In the genomic region with DNA sequence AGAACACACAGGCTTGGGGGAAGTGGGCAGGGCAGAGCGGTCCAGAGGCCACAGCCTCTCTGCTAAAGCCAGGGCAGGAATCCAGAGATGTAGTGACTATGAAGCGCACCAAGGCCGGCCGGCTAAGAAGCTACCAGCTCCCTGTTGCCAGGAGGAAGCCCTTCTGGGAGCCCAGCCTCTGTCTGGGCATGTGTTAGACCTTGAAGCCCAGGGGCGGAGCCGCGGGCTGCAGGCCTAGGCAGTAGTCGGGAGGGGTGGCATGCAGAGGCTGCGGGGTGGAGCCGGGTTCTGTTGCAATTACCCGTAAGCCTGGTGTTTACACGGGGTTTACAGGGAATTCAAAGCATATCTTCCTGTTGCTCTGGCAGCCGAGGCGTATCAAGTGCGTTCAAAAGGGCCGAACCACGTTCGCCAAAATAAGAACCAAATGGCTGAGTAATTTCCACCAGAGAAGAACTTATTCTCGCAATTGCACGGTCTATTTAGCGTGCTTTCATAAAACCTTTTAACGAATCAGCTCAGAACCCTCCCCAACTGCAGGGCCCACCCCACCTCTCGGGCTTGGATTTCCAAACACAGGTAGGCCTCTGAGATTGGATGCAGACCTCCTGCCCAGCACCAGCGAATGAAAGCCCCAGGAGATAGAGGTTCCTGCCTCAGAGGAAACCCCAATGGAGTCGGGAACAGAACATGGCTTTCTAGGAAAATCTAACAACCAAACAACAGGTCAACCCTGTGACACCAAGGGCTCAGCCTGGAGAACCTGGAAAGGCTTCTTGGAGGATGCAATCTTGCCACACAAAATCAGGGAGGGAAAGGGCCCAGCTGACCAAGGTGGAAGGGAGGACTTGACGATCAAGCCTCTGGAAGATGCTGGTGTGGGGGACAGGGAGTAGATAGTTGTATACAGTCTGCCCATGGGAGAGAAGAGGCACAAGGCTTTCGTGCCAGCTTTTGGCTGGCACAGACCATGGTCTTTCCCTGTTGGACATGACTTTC, we compare ENCODE assay signal across 8 mouse cellular contexts.
A peak's percentile ranks its signal among the peaks of the same experiment; 100 is the strongest.
DNase-seq lines count a peak whose midpoint lies in the region; ATAC-seq and TF ChIP-seq lines count a peak whose summit lies in the region.

No protein-coding gene starts in this region.

- no peaks in the 10 kb centered on the region for H3K9me3 ChIP-seq in hindbrain, embryonic 15.5 days

- no peak overlapping the region for H3ac ChIP-seq in myocyte (ENCODE audit: control insufficient read depth, insufficient read length)

- WGBS in hindbrain, embryonic 15.5 days, result 50% methylated on average over 27 of the region's 27 CpGs
- 22% methylated on average over 27 of the region's 27 CpGs for WGBS in liver, adult 2 months

- no peaks in the 10 kb centered on the region for H3K79me2 ChIP-seq in liver, adult 2 months (ENCODE audit: control insufficient read depth, insufficient read depth, low read length)
- no peaks in the 10 kb centered on the region for H3K79me2 ChIP-seq in myocyte (ENCODE audit: control insufficient read depth, insufficient read depth)

- ATAC-seq in hindbrain, embryonic 15.5 days (ENCODE audit: low FRiP score, low read depth), result 0 out of 2 replicates have a peak, but pooled peaks have one; percentile 56
- no peak for ATAC-seq in monocyte, adult 5-6 weeks (replicated peaks; ENCODE audit: insufficient number of reproducible peaks, low FRiP score, low TSS enrichment, poor library complexity, severe bottlenecking)

- H3K36me3 ChIP-seq in hindbrain, embryonic 15.5 days, result no peaks in the 10 kb centered on the region
- H3K36me3 ChIP-seq in liver, adult 2 months (ENCODE audit: control insufficient read depth, insufficient read depth, low read length), result no peaks in the 10 kb centered on the region
- no peaks in the 10 kb centered on the region for H3K36me3 ChIP-seq in myocyte (ENCODE audit: control insufficient read depth, insufficient read depth)

- no peak for TF ChIP-seq CTCF in liver, adult 2 months (IDR thresholded peaks at IDR 0.05; ENCODE audit: low read depth, low read length)

- H3K9ac ChIP-seq in hindbrain, embryonic 15.5 days, result no peak overlapping the region
- H3K9ac ChIP-seq in liver, adult 2 months (ENCODE audit: low read depth, low read length), result no peak overlapping the region

- DNase-seq in MN1 (ENCODE audit: low spot score), result peak; percentile 94
- peak; percentile 92 for DNase-seq in adrenal gland, adult 8-10 months
- DNase-seq in liver, adult 2 months (ENCODE audit: extremely low read depth, low read depth, low spot score), result peak; percentile 81
- DNase-seq in thymus, postnatal 4 days, result no peak
- no peak for DNase-seq in left cerebral cortex, adult 8-10 months (ENCODE audit: low spot score in 2 of 2)

- H3K4me1 ChIP-seq in hindbrain, embryonic 15.5 days (replicated peaks), result peaks cover 23% of the 10 kb centered on the region
- peaks cover 6% of the 10 kb centered on the region; the same call in 1 of the 2 replicates for H3K4me1 ChIP-seq in liver, adult 2 months (ENCODE audit: control insufficient read depth, insufficient read depth, low read length)

- H3K27me3 ChIP-seq in hindbrain, embryonic 15.5 days, result no peaks in the 10 kb centered on the region
- H3K27me3 ChIP-seq in liver, adult 2 months (ENCODE audit: control insufficient read depth, insufficient read depth, low read length), result no peaks in the 10 kb centered on the region
- H3K27me3 ChIP-seq in myocyte (ENCODE audit: control insufficient read depth, insufficient read depth, insufficient read length), result peaks cover 8% of the 10 kb centered on the region

- no peak overlapping the region for H3K4me3 ChIP-seq in hindbrain, embryonic 15.5 days
- no peak overlapping the region for H3K4me3 ChIP-seq in liver, adult 2 months (ENCODE audit: insufficient read depth, low read depth, low read length)
- H3K4me3 ChIP-seq in myocyte, result no peak overlapping the region

- TF ChIP-seq POLR2A in liver, adult 2 months (IDR thresholded peaks at IDR 0.05; ENCODE audit: extremely low read depth, insufficient read depth, low read length), result no peak
- TF ChIP-seq POLR2A in myocyte (IDR thresholded peaks at IDR 0.05; ENCODE audit: insufficient read length, low read depth), result peak; percentile 47

- no peak overlapping the region for H3K27ac ChIP-seq in hindbrain, embryonic 15.5 days (replicated peaks)
- H3K27ac ChIP-seq in liver, adult 2 months (replicated peaks; ENCODE audit: insufficient read depth, low read depth, low read length), result peak overlapping the region; percentile 1; the same call in 1 of the 2 replicates

- no peak overlapping the region for H3K4me2 ChIP-seq in hindbrain, embryonic 15.5 days
- H3K4me2 ChIP-seq in myocyte (ENCODE audit: low read depth), result peak overlapping the region; percentile 32

TF ChIP-seq in myocyte, 11 proteins besides CTCF, POLR2A, EP300 and RAD21:
- TF ChIP-seq POLR2AphosphoS2 (IDR thresholded peaks at IDR 0.05; ENCODE audit: insufficient read length, low read depth) (no peak), CEBPB (IDR thresholded peaks at IDR 0.05; ENCODE audit: insufficient read depth, poor library complexity, severe bottlenecking) (peak; percentile 74)
TF ChIP-seq in myocyte: peak in this region for 1.

Comparison
In these comparisons a context has a peak if more than half of its experiments do, and no peak if none do; other contexts are left out.
1. DNase-seq: peak in MN1 (single experiment), adrenal gland, adult 8-10 months (single experiment) and liver, adult 2 months (single experiment); none in thymus, postnatal 4 days (single experiment) and left cerebral cortex, adult 8-10 months (0 of 2).